Mouse (Mus musculus) layer of hippocampus, adult 18-20 months (tissue): ENCODE measurements around the gene Obscn. TPM values are rescaled to one million over a fixed set of nuclear protein-coding genes. Genes with fewer than 3 reads are reported as not detected.
A peak's percentile ranks its signal among the peaks of the same experiment; 100 is the strongest.

Experiments used
- DNase-seq, 2 experiments: peaks; one replicate each; pipeline ENCODE4 v3.0.0; 2022; ENCODE audit warnings: low spot score in 2 of 2
- microRNA-seq, 2 experiments: library from miRNA; unstranded; fragments of <30 nt; microRNA quantifications; one replicate each; pipeline ENCODE4 v1.2.0; 2021
- total RNA-seq, 2 experiments: library from RNA; stranded (reverse); gene quantifications; 2 replicates each; pipeline ENCODE4 v1.2.3; 2021

Obscn gene
- total RNA-seq, 2 experiments from 2014 or later, result 0.91 to 1.7 TPM

- peak; percentile 56 to 78 for DNase-seq
Observed at GRCm38 (mm10) chr11:58947798-58948528, 188.2 kb downstream of the Obscn start.

GRCm38 (mm10) chr11:58947306-58947705, 188.9 kb downstream of the Obscn start:
- DNase-seq, result no peak

Small RNA genes within 50 kb of the gene (microRNA-seq; reads per million reads assigned to microRNA genes)
- 0 reads per million in 2 experiments for gene Gm44313

Other genes starting within 250 kb of the Obscn start
- 1 to 10 TPM; 9.5 to 9.6 TPM for gene Zfp39, start 232.2 kb downstream of the Obscn start, total RNA-seq
- not detected for gene Btnl10, start 218.5 kb downstream of the Obscn start, total RNA-seq
- 100 to 1,000 TPM; 493 to 502 TPM for gene Rnf187, start 197.5 kb downstream of the Obscn start, total RNA-seq
- gene Hist3h2ba, start 187.5 kb downstream of the Obscn start, total RNA-seq, result 10 to 100 TPM; 82.1 to 87.0 TPM
- gene Hist3h2a, start 181.7 kb downstream of the Obscn start, total RNA-seq, result 10 to 100 TPM; 69.9 to 70.6 TPM
- 1 to 10 TPM; 4.7 to 5.7 TPM for gene Trim17, start 181.7 kb downstream of the Obscn start, total RNA-seq
- 10 to 100 TPM; 29.1 to 30.4 TPM for gene Trim11, start 158.3 kb downstream of the Obscn start, total RNA-seq
- gene Iba57, start 27.3 kb upstream of the Obscn start, total RNA-seq, result 1 to 10 TPM; 6.7 TPM
- 10 to 100 TPM; 11.9 to 13.6 TPM for gene Gjc2, start 46.8 kb upstream of the Obscn start, total RNA-seq
- gene Guk1, start 55.8 kb upstream of the Obscn start, total RNA-seq, result 100 to 1,000 TPM; 148 to 152 TPM
- gene Mrpl55, start 66.1 kb upstream of the Obscn start, total RNA-seq, result 10 to 100 TPM; 35.9 to 42.8 TPM
- gene 2310033P09Rik, start 71.9 kb upstream of the Obscn start, total RNA-seq, result 10 to 100 TPM; 26.6 to 27.3 TPM
- gene Arf1, start 91.9 kb upstream of the Obscn start, total RNA-seq, result 100 to 1,000 TPM; 512 to 556 TPM
- gene Wnt3a, start 154.3 kb upstream of the Obscn start, total RNA-seq, result under 1 TPM in 1 of 2 experiments, not detected in 1; 0.25 TPM
- 1 to 10 TPM; 3.5 to 4.1 TPM for gene Wnt9a, start 170.5 kb upstream of the Obscn start, total RNA-seq
- gene Prss38, start 239.3 kb upstream of the Obscn start, total RNA-seq, result not detected